Mouse (Mus musculus): ENCODE measurements at regions not wholly inside any gene's neighbourhood (a gene's known extent, or its start where the extent isn't known, plus 50 kb on each side); places are given as distances from the start of the nearest gene placed in this dataset.

- intact Hi-C loops (cut with DNase I) = no loop called here
Measured at GRCm38 (mm10) chr3:36291971-36292370, 69.9 kb upstream of the Qrfpr start.

GRCm38 (mm10) chr3:36284066-36284465 is 62.0 kb upstream of the Qrfpr start:
- no peak for DNase-seq (ENCODE audit: extremely low spot score in 1 of 2, low spot score in 2 of 2)
- intact Hi-C loops (cut with DNase I) = no loop called here

More at GRCm38 (mm10) chr3:36291971-36292370, 69.9 kb upstream of the Qrfpr start:
- no peak for DNase-seq (ENCODE audit: extremely low spot score in 1 of 2, low spot score in 2 of 2)

- no peak for DNase-seq (ENCODE audit: extremely low spot score in 1 of 2, low spot score in 2 of 2)
- intact Hi-C loops (cut with DNase I) = no loop called here
Measured at GRCm38 (mm10) chr3:36275502-36275901, 53.4 kb upstream of the Qrfpr start.

Data from left cerebral cortex, postnatal 10 days (tissue).